Mouse (Mus musculus) spleen, adult 2 months (tissue): ENCODE results near the gene Chn2. TPM values are rescaled to one million over a fixed set of nuclear protein-coding genes. Genes with fewer than 3 reads are reported as not detected.
A peak's percentile ranks its signal among the peaks of the same experiment; 100 is the strongest.

Experiments used
- DNase-seq, 2 experiments: peaks; one replicate each; pipeline versions ENCODE4 v3.0.0 to v3.0.0-alpha.2; 2012 to 2021; ENCODE audit warnings: low spot score in 2 of 2, low read depth in 1 of 2
- H3K27ac ChIP-seq: fragments of 200-500 bp; 2 replicates; pipeline ENCODE4 v1.5.1; 2012; ENCODE audit warnings: low read length, inconsistent platforms; ENCODE audit not compliant: insufficient read depth
- H3K27me3 ChIP-seq: fragments of 200-500 bp; 2 replicates; pipeline ENCODE4 v1.6.1; 2012; ENCODE audit warnings: mild to moderate bottlenecking, moderate library complexity, low read length, inconsistent platforms; ENCODE audit not compliant: control insufficient read depth, insufficient read depth
- H3K36me3 ChIP-seq: fragments of 200-500 bp; 2 replicates; pipeline ENCODE4 v1.6.1; 2012; ENCODE audit warnings: mild to moderate bottlenecking, low read length, inconsistent platforms; ENCODE audit not compliant: control insufficient read depth, insufficient read depth
- H3K4me1 ChIP-seq: fragments of 200-500 bp; 2 replicates; pipeline ENCODE4 v1.6.1; 2011; ENCODE audit warnings: inconsistent platforms; ENCODE audit not compliant: control insufficient read depth, insufficient read depth, insufficient read length
- H3K4me3 ChIP-seq: fragments of 200-500 bp; 2 replicates; pipeline ENCODE4 v1.5.1; 2011; ENCODE audit warnings: mild to moderate bottlenecking, inconsistent platforms; ENCODE audit not compliant: insufficient read depth, insufficient read length; ENCODE audit errors: extremely low read depth
- CTCF ChIP-seq: fragments of 200-500 bp; IDR thresholded peaks from 2 replicates; pipeline ENCODE4 v1.5.1; 2011; ENCODE audit warnings: mild to moderate bottlenecking, inconsistent platforms; ENCODE audit not compliant: insufficient read depth, insufficient read length, insufficient replicate concordance; ENCODE audit errors: extremely low read depth
- POLR2A ChIP-seq: fragments of 200-500 bp; IDR thresholded peaks from 2 replicates; pipeline ENCODE4 v1.6.1; 2011; ENCODE audit warnings: low read depth, low read length, inconsistent platforms
- WGBS: fragments of 180-500 bp; shearing (Covaris S2); methylation state at CpG from one replicate; pipeline ENCODE4 v1.1.7; 2018; 5-methylcytosine and 5-hydroxymethylcytosine counted together
- polyA plus RNA-seq: library from polyadenylated mRNA; depleted of rRNA; stranded (reverse); fragments of >200 nt; gene quantifications from 2 replicates; pipeline ENCODE4 v1.2.3, GENCODE M21; 2012

Chn2 gene
- polyA plus RNA-seq, 1 experiment: 8.4 TPM

GRCm38 (mm10) chr6:54326671-54327625, 287.6 kb downstream of the Chn2 start:
- Histone ChIP-seq H3K27ac (no peak overlapping the region), H3K4me3 (peak overlapping the region; percentile 38), H3K27me3 (peaks cover 3% of the 10 kb centered on the region; the same call in 1 of the 2 replicates), H3K36me3 (no peaks in the 10 kb centered on the region), H3K4me1 (peaks cover 7% of the 10 kb centered on the region; the same call in 1 of the 2 replicates)
- DNase-seq: no peak
- 2% methylated on average over 53 of the region's 53 CpGs for WGBS
- no peak for TF ChIP-seq CTCF
- no peak for TF ChIP-seq POLR2A

DNA sequence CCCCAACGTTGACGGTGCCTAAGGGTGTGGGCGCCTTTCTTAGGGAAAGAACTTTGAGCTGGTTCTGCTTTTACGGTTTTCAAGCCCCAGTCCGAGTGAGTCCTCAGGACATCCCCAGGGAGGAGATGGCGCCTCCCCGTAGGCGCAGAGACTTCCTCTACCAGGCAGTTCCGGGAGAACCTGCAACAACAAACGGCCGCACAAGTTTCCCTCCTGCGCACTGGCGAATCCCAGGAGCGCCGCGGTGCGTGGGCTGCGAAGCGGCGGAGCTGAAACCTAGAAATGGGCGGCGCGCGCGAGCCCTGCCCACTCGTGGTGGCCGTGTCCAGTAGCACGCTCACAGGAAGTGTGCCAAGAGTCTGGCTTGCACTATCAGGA, 288.3 kb downstream of the Chn2 start:
- Histone ChIP-seq H3K27ac (no peak overlapping the region), H3K4me1 (peaks cover 7% of the 10 kb centered on the region; the same call in 1 of the 2 replicates), H3K36me3 (no peaks in the 10 kb centered on the region), H3K27me3 (peaks cover 3% of the 10 kb centered on the region; the same call in 1 of the 2 replicates), H3K4me3 (peak overlapping the region; percentile 38)
- WGBS: under 1% methylated on average over 28 of the region's 28 CpGs
- TF ChIP-seq POLR2A: no peak
- no peak for TF ChIP-seq CTCF
- DNase-seq: no peak

- H3K27ac ChIP-seq: no peak overlapping the region
- H3K36me3 ChIP-seq: no peaks in the 10 kb centered on the region
- 92% methylated on average over 5 of the region's 5 CpGs for WGBS
- peaks cover 7% of the 10 kb centered on the region; the same call in 1 of the 2 replicates for H3K4me1 ChIP-seq
- no peak for DNase-seq
- H3K4me3 ChIP-seq: no peak overlapping the region
- TF ChIP-seq CTCF (no peak), POLR2A (no peak)
- peaks cover 3% of the 10 kb centered on the region; the same call in 1 of the 2 replicates for H3K27me3 ChIP-seq
These were observed 289.4 kb downstream of the Chn2 start for GRCm38 (mm10) chr6:54328783-54329182.

DNA sequence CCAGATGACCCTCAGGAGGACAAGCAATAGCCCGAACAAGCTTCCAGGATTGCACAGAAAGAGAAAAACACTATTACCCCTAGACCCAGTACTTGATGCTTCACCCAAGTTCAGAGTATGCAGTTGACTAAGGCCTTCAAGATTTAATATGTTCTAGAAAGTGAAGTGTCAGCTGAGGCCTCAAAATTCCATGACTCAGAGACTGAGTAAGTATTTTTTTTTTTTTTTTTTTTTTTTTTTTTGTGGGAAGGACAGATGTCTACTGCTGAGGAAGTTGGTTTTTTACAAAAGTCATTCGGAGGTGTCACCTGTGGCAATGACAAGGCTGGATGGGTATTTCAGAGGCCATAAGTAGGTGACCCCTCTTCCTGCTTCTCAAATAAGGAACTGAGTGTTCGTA, 290.2 kb downstream of the Chn2 start:
- peaks cover 3% of the 10 kb centered on the region; the same call in 1 of the 2 replicates for H3K27me3 ChIP-seq
- DNase-seq: no peak
- 46% methylated on average over 3 of the region's 3 CpGs for WGBS
- no peak overlapping the region for H3K4me3 ChIP-seq
- H3K27ac ChIP-seq: no peak overlapping the region
- no peaks in the 10 kb centered on the region for H3K36me3 ChIP-seq
- no peak for TF ChIP-seq POLR2A
- TF ChIP-seq CTCF: no peak
- H3K4me1 ChIP-seq: peaks cover 7% of the 10 kb centered on the region; the same call in 1 of the 2 replicates

GRCm38 (mm10) chr6:54330166-54330565, 290.8 kb downstream of the Chn2 start:
- H3K4me1 ChIP-seq: peaks cover 7% of the 10 kb centered on the region; the same call in 1 of the 2 replicates
- H3K36me3 ChIP-seq: no peaks in the 10 kb centered on the region
- no peak overlapping the region for H3K4me3 ChIP-seq
- peaks cover 3% of the 10 kb centered on the region; the same call in 1 of the 2 replicates for H3K27me3 ChIP-seq
- no peak for DNase-seq
- TF ChIP-seq POLR2A (no peak), CTCF (no peak)
- H3K27ac ChIP-seq: no peak overlapping the region
- 93% methylated on average over 10 of the region's 10 CpGs for WGBS

DNA sequence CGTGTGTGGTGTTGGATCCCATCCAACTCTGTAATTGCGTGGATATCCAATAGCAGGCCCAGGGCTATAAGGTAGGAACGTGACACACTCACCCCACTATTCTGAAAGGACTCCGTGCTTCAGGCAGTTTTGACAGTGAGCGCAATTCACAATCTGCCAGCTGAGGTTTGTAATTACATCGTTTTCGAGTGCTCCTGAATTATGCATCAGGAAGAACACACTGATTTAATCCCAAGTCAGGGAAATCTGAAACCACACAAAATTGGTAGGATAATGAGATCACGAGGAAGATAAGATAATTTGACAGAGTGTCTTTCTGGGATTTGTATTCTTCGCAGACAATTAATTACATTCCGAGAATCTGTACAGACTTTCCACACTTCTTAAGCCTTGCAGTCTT, 292.4 kb downstream of the Chn2 start:
- Histone ChIP-seq H3K4me3 (no peak overlapping the region), H3K36me3 (no peaks in the 10 kb centered on the region), H3K27ac (no peak overlapping the region), H3K27me3 (peaks cover 3% of the 10 kb centered on the region; the same call in 1 of the 2 replicates), H3K4me1 (peaks cover 7% of the 10 kb centered on the region; the same call in 1 of the 2 replicates)
- WGBS: 90% methylated on average over 10 of the region's 10 CpGs
- DNase-seq: no peak
- TF ChIP-seq POLR2A (no peak), CTCF (no peak)
